Mouse (Mus musculus): ENCODE data around the gene Ddi1.

DNA sequence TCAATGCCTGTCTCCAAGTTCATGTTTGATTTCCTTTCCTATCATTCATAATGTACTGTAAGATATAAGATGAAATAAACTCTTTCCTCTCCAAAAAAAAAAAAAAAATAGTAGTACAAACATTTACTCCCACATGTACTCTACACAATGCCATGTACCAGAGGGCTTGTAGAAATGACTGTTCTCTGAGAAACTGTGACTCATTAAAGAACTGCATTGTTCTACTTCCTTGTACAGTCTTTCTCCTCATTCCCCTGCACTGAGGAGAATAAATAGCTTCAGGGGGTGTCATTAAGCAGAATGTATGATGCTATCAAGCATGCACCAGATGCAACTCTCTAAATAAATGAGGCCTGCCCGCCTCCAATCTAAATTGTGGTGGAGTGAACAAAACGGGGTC lies 28.9 kb upstream of the Ddi1 start:
- no peak for TF ChIP-seq POLR2A (IDR thresholded peaks at IDR 0.05; ENCODE audit: extremely low read depth, insufficient read depth, low read length)
- TF ChIP-seq CTCF (IDR thresholded peaks at IDR 0.05; ENCODE audit: low read depth, low read length) = no peak

Data from liver, adult 2 months (tissue).